Mouse (Mus musculus): Measurements from ENCODE around the gene Plxnb2. TPM values are rescaled to one million over a fixed set of nuclear protein-coding genes. Genes with fewer than 3 reads are reported as not detected.

Plxnb2 gene
- 100 to 1,000 TPM; 132 to 137 TPM for total RNA-seq (2021)

DNA sequence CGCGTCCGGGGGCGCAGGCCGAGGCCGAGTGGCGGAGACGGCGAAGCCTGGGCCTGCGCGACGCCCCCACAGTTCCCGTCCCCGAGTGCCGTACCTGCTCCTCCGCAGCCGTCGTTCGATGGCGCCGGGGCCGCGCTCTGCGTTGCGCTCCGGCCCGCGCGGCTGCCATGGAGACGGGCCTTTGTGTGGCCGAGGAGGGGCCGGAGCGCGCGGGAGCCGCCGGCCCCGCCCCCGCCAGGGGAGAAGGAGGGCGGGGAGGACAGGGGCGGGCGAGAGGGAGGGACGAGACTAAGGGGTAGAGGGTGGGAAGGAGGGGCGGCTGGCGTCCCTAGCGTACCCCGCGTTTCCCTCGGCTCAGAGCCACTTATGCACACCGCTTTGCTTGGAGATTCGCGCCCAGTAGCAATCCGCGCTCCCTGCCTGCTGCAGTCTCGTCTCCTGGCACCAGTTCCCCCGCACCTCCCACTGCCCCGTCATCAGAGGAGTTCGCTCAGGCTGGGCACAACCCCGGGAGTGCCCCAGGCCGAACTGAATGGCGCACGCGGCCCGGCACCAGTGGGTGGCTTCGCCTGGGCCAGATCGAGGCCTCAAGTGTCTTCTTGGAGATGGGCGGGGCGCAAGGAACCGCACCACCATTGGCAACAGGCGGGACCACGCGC lies at the start of gene Plxnb2:
Gene Plxnb2 (minus strand): TSS at position 218 of the 659 bp plus-strand sequence.
- DNase-seq, result peak; percentile 82

DNA sequence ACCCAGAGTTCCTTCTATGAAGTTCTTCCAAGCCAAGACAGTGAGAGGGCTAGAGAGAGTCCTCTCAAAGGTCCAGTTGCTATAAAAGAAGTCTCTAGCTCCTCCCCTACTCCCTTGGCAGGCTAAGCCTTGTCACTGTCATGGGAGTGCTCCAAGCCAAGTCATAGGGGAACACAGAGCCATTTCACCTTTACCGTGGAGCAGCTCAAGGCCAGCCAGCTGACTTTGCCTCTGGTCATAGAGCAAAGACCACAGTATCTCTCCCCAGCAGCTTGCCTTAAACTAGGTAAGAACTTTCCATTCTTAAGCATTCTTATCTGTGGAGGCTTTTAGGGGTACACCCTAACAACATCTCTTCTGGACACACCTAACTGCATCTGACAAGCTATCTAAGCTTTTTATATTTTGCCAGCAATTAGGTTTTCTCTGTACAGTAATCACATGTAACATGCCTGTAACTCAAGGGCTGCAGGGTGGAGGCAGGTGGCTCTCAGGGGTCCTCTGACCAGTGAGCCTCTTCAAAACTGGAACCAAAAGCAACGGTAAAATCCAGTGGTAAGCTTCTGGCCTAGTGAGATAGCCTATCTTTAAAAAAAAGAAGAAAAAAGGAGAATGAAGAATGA lies 35.1 kb upstream of the Plxnb2 start:
- peak; percentile 47 for DNase-seq

DNA sequence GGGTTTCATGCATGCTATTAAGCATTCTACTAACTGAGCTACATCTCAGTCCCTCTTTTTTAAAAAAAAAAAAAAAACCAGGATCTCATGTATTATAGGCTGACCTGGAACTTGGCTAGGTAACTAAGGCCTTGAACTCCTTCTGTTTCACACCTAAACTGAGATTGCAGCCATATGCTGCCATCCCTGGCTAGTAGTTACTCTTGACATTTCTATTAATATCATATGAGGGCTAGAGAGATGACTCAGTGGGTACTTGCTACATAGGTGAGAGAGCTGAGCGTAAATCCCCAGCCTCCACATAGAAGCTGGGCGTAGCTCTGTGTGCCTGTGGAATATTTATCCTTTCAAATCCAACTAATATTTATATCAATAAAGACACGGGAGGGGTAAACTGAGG lies 34.4 kb upstream of the Plxnb2 start:
- DNase-seq, result no peak

DNA sequence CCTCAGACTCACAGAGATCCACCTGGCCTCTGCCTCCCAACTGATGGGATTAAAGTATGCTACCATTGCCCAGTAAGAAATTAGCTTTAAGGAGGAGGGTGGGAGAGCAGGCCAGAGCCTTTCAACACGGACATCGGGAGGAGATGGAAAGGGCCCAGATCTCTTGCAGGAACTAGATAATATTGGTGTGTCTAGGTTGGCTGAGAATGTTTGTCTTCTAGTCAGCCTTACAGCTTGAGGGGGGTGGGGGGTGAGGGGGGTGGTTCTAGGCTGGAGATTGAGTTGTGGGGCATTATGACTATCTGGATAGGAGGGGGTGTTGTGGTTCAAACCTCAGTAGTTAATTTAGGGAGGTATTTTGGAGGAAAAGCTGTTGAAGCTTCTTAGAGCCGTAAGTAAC lies 32.9 kb upstream of the Plxnb2 start:
- no peak for DNase-seq

DNA sequence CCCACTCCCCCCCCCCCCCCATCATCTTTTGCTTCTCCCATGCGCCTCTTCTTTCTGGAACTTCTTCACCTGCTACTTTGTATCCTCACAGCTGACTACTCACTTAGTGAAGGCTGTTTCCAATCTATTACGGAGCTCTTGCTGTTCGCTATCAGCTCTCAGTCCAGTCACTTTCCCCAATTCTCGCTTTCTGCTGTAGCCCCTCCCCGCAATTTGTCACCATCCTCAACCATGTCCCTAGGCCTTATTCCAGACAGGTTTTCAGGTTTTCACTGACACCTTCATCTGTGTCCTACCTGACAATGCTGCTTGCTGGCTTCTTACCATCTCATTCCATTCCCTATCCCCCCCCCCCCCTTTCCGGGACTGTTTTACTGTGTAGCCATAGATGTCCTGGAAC lies 31.9 kb upstream of the Plxnb2 start:
- DNase-seq, result no peak

DNA sequence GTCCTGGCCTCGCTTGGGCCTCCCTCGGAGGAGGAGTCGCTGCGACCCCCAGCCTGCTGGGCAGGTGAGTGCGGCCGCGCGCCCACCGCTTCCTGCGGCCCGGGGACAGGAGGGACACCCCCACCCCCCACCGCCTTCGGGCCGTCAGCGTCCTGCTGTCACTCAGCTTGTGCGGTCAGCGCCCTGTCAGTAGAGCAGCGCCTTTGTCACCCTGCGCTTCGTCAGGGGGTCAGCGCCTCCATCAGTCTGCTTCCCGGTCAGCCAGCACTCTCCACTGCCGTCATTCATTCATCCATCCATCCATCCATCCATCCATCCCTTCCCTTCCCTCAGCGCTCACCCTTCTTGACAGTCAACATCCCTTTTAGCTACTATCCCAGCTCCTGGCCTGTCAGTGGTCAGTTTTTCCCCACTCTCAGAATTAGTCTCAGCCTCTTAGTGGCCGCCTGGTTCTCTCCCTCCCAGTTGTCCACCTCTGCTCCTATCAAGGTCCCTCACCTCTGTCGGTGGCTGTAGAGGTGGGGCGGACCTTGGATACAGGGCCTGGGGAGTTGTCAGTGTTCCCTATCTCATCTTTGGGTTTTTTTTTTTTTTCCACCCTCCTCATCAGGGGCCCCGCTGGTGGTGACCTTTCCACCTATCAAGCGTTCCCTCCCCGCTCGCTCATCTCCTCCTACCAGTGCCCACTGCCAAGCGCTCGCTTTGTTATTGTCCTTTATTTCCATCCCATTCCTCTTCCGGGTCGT lies 31.3 kb upstream of the Plxnb2 start:
- DNase-seq, result no peak

DNA sequence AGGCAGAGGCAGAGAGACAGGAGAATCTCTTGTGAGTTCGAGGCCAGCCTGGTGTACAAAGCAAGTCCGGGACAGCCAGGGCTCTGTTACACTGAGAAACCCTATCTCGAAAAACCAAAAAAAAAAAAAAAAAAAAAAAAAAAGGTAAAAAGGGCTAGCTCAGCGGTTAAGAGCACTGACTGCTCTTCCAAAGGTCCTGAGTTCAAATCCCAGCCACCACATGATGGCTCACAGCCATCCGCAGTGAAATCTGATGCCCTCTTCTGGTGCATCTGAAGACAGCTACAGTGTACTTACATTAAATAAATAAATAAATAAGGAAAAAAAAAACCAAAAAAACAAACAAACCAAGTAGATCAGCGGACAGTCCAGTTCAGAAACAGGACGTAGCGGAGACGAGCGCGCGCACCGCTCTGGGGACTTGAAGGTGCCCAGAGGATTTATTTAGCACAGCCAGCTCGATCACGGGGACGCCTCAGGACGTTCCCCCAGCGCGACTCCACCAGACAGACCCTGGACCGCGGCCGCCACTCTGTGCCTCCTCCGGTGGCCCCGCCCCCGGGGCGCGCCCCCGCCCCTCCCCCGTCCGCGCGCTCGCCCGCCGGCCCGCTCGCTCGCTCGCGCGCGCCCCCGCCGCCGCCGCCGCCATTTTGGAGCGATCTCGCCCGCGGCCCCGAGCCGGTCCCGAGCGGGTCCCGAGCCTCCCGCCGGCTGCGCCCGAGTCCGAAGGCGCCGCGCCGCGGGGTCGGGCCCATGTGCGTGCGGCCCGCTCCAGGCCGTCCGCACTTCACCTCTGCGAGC lies 30.5 kb upstream of the Plxnb2 start, which contains the start of gene Ppp6r2:
Gene Ppp6r2 (plus strand): TSS at position 639 of the 801 bp plus-strand sequence.
- DNase-seq, result peak; percentile 88

DNA sequence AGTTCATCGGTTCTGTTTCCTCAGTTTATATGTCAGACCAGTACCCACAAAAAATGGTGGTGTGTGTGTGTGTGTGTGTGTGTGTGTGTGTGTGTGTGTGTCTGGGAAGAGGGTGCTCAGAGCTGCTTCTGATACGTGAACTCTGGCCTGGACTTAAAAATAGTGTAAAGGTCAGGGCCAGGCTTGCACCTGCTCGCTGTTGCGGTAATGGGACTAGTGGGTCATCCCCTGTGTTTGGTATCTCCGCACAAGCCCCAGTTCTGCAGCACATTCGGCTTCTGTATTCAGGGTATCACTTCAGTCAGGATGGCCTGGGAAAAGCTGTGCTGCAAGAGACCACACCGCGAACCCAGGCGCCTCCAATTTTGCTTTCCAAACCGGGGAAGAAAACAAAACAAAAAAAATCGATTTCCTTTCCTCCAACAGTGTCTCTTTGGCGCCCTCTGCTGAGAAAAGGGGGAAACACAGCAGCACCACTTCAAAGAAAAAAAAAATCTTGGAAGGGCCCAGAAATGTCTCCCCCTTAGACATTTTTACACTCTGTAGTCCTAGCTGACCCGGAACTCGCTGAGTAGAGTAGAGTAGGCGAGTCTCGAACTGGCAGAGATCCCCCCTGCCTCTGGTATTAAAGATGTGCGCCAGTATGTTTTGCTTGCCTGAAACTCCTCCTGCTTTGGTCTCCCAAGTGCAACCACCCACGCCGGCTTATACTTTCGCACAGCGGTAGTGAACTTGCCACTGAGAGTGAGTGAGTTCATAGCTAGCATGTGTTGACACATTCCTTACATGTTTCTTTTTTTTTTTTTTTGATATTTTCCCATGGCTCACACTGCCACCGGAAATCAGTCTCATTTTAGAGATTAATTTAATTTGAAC lies 29.5 kb upstream of the Plxnb2 start:
- DNase-seq, result peak; percentile 95

DNA sequence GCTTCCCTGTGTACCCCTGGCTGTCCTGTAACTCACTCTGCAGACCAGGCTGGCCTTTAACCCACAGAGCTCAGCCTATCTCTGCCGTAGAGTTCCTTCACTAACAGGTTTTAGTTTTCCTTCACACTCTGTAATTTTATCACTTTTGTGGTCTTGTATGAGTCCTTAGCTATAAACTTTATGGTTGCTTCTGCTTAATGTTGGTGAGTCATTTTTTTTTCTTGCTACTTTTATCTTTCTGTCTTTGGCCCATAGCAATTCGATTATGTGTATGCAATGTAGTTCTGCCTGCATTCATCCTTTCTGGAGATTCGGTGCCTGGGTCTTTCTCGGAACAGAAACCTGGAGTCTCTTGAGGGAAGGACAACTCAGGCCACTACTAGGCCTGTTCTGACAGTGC lies 26.9 kb upstream of the Plxnb2 start:
- DNase-seq, result no peak

DNA sequence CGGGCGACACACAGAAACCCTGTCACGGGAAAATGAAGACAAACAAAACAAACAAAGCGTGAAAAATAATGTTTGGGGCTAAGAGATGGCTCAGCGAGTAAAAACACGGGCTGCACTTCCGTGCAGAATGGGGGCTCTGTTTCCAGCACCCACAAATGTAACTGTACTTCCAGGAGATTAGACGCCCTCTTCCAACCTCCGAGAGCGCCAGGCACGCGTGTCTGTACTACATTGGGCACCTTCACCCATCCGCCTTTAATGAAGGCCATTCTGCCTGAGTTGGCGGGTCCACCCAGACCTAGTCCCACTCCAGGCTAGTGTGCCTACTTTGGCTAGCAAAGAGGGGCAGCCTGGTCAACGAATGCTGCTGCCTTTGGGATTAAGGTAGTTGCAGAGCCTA lies 16.5 kb upstream of the Plxnb2 start:
- no peak for DNase-seq

DNA sequence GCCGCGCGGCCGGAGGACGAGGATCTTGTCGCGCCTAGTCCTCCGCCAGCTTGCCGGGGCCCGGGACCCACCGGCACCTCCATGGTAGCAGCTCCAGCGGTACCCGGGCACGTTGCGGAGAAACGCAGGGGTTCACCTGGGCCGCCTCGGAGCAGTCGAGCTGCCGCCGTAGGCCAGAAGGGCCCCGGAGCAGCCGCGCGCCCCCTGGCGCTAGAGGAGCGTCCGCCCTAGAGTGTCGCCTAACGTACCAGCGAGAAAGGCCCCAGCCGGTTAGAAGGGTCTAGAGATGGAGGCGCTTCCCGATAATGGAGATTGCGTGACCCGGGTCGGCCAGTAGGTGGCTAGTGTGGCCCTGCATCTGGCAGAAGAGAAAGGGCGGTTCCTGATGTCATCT lies 15.7 kb upstream of the Plxnb2 start, which contains the start of gene Dennd6b:
Gene Dennd6b (minus strand): TSS at position 184 of the 394 bp plus-strand sequence.
- peak; percentile 98 for DNase-seq

DNA sequence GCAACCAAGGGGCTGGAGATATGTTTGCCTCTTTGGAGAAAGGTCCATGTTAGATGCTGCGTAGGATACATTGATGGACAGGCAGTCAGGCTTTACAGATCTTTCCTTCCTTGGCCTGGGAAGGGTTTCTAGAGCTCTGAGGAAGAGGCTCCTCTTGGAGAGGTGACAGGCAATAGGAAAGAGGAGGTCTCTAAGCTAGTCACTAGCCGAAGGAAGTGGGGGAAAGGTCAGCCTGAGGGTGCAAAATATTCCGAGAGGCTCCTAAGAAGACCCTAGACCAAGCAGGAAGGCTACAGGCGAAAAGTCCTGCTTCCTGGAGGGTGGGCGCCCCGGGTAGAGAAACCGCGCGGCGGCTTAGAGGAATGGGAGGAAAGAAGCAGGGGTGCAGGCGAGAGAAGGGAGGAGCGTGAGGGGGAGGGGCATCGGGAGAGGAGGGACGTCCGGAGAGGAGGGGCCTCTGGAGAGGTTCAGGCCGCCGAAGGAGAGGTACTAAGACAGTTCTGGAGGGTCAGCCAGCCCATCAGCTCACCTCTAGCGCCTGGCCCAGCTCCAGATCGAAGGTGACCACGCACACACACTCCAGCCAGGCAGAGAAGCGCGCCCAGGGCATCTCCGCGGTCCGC lies 15.2 kb upstream of the Plxnb2 start:
- DNase-seq, result peak; percentile 94

DNA sequence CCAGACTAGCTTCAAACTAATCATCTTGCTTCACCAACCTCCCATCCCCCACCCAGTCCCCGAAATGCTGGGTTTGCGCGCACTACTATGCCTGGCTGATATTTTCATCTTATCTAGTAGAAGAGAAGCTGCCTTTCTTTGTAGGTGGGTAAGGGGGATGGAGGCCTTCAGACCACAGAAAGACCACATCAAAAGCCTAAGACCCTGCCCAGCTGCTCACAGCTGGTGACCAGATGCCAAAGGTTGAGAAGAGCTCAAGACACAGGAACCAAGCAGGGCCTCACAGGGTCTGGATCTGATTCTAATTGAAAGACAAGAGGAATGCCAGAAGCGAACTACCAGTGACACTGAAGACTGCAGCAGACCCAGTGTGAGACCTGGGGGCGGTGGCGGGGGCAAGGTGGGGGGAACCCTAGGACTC lies 14.7 kb upstream of the Plxnb2 start:
- DNase-seq, result no peak

DNA sequence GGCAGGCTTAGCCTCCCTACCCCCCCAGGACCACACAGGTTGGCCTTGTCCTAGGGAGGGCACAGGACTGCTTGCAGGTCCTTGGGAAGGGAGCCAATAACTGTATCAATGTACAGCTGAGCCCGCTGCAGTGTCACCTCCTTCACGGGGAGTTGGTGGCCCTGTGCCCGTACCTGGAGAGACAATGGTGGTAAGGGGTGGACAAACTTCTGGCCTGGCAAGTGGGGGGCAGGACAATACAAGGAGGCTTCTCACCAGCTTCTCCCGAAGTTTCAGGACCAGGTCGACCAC lies 4.3 kb upstream of the Plxnb2 start:
- DNase-seq, result no peak

DNA sequence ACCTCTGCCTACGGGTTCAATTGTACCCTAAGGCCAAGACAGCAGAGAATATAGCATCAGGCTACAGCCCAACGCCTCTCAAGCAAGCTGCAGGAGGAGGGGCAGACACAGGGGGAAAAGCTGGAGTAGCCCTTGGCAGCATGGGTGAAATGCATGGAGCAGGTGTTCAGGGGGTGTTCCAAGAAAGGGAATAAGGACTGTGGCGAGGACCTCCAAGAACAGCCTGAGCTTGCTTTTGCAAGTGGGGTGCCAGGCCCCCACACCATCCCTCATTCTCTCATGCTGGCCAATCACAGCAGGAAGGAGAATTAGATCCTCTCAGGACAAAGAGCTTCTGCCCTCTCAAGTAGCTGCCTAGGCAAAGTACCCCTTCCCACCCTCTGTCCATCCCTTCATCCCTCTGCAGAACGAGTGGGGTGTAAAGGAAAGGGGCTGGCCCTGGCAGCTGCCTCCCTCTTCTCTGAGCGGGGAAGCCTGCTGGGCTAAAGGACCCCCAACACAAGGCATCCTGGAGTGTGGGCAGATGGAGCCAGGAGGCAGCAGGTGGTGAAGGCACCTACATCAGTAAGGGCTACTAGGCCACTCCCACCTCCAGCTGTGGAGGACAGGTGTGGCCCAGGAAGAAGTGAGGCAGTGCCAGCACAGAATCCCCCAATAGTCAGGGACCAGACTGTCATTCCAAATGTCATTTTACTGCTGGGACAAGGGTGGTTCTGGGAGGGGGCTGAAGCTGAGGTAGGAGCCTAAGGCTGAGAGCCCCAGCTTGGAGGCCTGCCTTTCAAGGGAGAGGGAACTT lies 3.8 kb upstream of the Plxnb2 start:
- DNase-seq, result no peak

DNA sequence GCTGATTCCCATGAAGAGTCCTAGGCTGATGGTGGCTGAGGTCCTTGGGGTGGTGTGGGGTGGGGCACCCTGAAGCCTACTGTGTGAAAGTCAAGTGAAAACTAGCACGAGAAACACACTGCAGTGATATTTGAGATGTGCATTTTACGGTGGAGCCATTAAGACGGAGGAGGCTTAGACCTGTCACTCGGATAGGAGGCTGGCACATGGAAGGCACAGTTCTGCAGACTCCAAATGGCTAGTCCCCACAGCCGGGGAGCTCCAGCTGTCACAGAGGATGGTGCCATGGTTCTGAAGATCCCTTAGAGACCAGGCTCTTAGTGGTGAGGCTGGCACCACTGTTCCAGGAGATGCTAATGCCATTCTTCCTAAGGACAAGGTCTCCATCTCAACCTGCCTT lies 2.3 kb upstream of the Plxnb2 start:
- no peak for DNase-seq

DNA sequence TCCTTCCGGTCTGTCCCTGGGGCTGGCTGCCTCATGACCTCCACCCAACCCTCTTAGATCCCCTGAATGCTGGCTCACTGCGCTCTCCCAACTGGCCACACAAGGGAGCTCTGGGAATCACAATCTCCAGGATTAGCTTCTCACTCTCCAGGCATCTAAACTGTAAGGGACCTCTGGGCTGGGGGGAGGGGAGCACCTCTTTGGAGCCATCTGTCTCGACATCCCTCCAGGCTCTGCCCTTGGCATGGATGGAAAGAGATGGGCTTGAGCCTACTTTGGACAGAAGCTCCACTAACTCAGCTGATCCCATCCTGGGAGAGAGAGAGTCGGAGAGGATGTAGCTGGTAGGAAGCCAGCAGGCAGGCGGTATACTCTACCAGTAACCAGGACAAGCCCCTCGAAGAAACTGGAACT lies 1.7 kb upstream of the Plxnb2 start:
- peak; percentile 76 for DNase-seq

DNA sequence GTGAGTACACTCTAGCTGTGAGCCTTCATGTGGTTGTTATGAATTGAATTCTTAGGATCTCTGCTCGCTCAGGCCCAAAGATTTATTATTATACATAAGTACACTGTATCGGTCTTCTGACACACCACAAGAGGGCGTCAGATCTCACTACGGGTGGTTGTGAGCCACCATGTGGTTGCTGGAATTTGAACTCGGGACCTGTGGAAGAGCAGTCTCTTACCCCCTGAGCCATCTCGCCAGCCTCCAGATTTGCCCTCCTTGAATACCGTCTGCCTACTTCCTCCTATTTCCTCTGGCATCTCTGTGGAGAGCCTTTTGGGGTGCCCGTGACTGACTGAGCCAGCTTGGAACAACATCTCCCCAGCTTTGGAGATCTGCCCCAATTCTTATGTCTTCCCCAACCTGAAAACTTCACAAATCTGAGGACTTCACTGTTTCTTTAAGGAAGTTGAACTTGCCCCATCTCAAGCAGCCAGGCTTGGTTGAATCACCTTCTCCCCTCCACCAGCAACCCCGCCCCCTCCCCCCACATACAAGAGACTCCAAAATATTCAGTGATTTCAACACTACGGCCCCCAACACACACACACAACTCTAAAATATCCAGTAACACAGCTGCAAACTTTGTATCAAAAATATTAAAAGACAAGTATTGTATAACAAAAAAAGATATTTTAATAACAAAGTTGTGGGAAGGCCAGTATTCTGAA lies 1.1 kb upstream of the Plxnb2 start:
- peak; percentile 20 for DNase-seq

DNA sequence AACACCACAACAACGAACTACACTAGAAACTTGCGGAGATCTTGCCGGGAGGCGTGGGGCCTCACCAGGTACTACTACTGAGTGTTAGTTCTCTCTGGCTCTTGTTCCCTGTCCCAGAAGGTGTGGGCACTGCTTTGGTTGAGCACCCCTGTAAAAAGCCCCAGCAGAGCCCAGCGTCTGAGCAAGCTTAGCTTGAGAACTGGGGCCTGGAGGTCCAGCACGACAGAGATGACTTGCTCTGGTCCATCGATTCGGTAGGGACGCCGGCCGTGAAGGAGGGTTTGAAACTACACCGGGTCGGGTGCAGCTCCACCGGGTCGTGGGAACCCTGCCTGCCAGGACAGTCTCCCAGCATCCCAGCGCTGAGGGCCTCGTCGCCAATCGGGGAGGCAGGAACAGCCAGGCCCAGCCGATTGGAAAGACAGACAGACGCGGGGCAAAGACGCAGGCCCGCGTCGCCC lies 477 bp downstream of the Plxnb2 start:
- DNase-seq, result peak; percentile 50

DNA sequence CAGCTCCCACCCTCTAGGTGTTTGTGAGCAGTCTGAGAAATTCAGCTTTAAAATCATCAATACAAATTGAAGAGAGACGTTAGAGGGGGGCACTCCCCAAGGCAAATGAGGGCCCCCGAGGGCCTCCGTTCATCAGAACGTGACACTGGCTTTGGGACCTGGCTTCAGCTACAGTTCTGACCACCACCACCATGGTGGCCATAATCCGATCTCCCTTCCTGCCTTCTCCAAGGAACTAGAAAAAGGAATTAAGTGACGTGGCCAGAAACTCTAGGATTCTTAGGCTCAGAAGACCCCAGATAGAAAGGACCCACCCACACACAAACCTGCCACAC lies 991 bp downstream of the Plxnb2 start:
- DNase-seq, result no peak

Data from heart, postnatal 4 days (tissue).